Mouse (Mus musculus) C2C12 (cell line): Measurements from ENCODE around the gene Rbm15.

Experiments
- CEBPB ChIP-seq: IDR thresholded peaks from one replicate; pipeline ENCODE4 v1.6.1; 2011; ENCODE audit warnings: low read depth, mild to moderate bottlenecking, control low read depth, moderate library complexity
- CTCF ChIP-seq: IDR thresholded peaks from one replicate; pipeline ENCODE4 v1.5.1; 2011; ENCODE audit not compliant: control insufficient read depth, insufficient read depth, insufficient read length
- FOSL1 ChIP-seq: IDR thresholded peaks from one replicate; pipeline ENCODE4 v1.8.0; 2011; ENCODE audit warnings: mild to moderate bottlenecking, low read length; ENCODE audit not compliant: poor library complexity, insufficient read depth, severe bottlenecking
- MAX ChIP-seq: IDR thresholded peaks from one replicate; pipeline ENCODE4 v1.6.1; 2011; ENCODE audit warnings: mild to moderate bottlenecking, control low read depth
- MYOD1 ChIP-seq: IDR thresholded peaks from one replicate; pipeline ENCODE4 v1.6.1; 2011; ENCODE audit warnings: low read depth; ENCODE audit not compliant: control insufficient read depth, insufficient read length
- MYOG ChIP-seq: IDR thresholded peaks from one replicate; pipeline ENCODE4 v1.6.1; 2011; ENCODE audit not compliant: control insufficient read depth, insufficient read length; ENCODE audit errors: extremely low read depth

GRCm38 (mm10) chr3:107317338-107317737 is 16.1 kb downstream of the Rbm15 start:
- TF ChIP-seq CTCF (no peak), CEBPB (no peak), MAX (no peak), FOSL1 (no peak), MYOD1 (no peak), MYOG (no peak)
